Mouse (Mus musculus) G1E-ER4 (cell line): Measurements from ENCODE around the gene Spen. TPM values are rescaled to one million over a fixed set of nuclear protein-coding genes. Genes with fewer than 3 reads are reported as not detected.

Experiments
- GATA1 ChIP-seq: IDR thresholded peaks from one replicate; pipeline ENCODE4 v1.8.0; 2012; ENCODE audit warnings: low read length, inconsistent platforms
- polyA plus RNA-seq: library from polyadenylated mRNA; stranded (reverse); fragments of >175 nt; gene quantifications from 2 replicates; pipeline ENCODE4 v1.2.3, GENCODE M21; 2012

Spen gene
- polyA plus RNA-seq, 1 experiment: 156 TPM

- no peak for TF ChIP-seq GATA1
Measured at GRCm38 (mm10) chr4:141451916-141452450, 86.4 kb downstream of the Spen start.

GRCm38 (mm10) chr4:141451251-141451650 lies 87.1 kb downstream of the Spen start:
- TF ChIP-seq GATA1: no peak

- no peak for TF ChIP-seq GATA1
Measured at GRCm38 (mm10) chr4:141446211-141446610, 92.2 kb downstream of the Spen start.

- TF ChIP-seq GATA1: no peak
Measured at GRCm38 (mm10) chr4:141445328-141445720, 93.1 kb downstream of the Spen start.

- TF ChIP-seq GATA1: no peak
Measured at GRCm38 (mm10) chr4:141444451-141445327, 93.7 kb downstream of the Spen start, which contains the start of gene Zbtb17. Gene Zbtb17, plus strand, starts transcription at chr4:141444654.

- TF ChIP-seq GATA1: no peak
Measured at GRCm38 (mm10) chr4:141443641-141444429, 94.6 kb downstream of the Spen start.

GRCm38 (mm10) chr4:141440877-141441276 lies 97.5 kb downstream of the Spen start:
- no peak for TF ChIP-seq GATA1

- TF ChIP-seq GATA1: no peak
Measured at GRCm38 (mm10) chr4:141439083-141439803, 99.2 kb downstream of the Spen start.

GRCm38 (mm10) chr4:141435974-141436373 lies 102.4 kb downstream of the Spen start, which contains the start of gene Srarp:
Gene Srarp, minus strand, starts transcription at chr4:141436105.
- TF ChIP-seq GATA1: no peak

- TF ChIP-seq GATA1: no peak
Measured at GRCm38 (mm10) chr4:141433191-141433590, 105.2 kb downstream of the Spen start.

GRCm38 (mm10) chr4:141432666-141433065 lies 105.7 kb downstream of the Spen start:
- TF ChIP-seq GATA1: no peak

GRCm38 (mm10) chr4:141430997-141431396 lies 107.4 kb downstream of the Spen start:
- TF ChIP-seq GATA1: no peak

GRCm38 (mm10) chr4:141429847-141430246 lies 108.5 kb downstream of the Spen start:
- no peak for TF ChIP-seq GATA1

- no peak for TF ChIP-seq GATA1
Measured at GRCm38 (mm10) chr4:141429381-141429780, 109.0 kb downstream of the Spen start.

GRCm38 (mm10) chr4:141427921-141428320 lies 110.5 kb downstream of the Spen start:
- no peak for TF ChIP-seq GATA1
